ENCODE assay signal across 12 mouse cellular contexts in genomic region chr15:3464754-3465153, GRCm38 (mm10).
A peak's percentile ranks its signal among the peaks of the same experiment; 100 is the strongest.
DNase-seq lines count a peak whose midpoint lies in the region; ATAC-seq lines count a peak whose summit lies in the region.
"Had no signal": no experiment of that assay in that cellular context is flagged by ENCODE, and none has a peak within 500 bp of the region (broad histone marks: within the 10 kb centered on the region; RNA-seq: fewer than 3 reads in every experiment).

No protein-coding gene starts in this region.

- H3K4me1 ChIP-seq in heart, embryonic 13.5 days: peaks cover 19% of the 10 kb centered on the region
- no peaks in the 10 kb centered on the region for H3K4me1 ChIP-seq in kidney, embryonic 15.5 days
- H3K4me1 ChIP-seq in liver, embryonic 13.5 days (replicated peaks): no peaks in the 10 kb centered on the region
- H3K4me1 ChIP-seq in forebrain, embryonic 14.5 days (ENCODE audit: control insufficient read depth, insufficient read depth, low read length): no peaks in the 10 kb centered on the region
- H3K4me1 ChIP-seq: forebrain, embryonic 15.5 days; hindbrain, embryonic 15.5 days; limb, embryonic 15.5 days had no signal

- no peaks in the 10 kb centered on the region for H3K9me3 ChIP-seq in heart, embryonic 13.5 days
- no peaks in the 10 kb centered on the region for H3K9me3 ChIP-seq in kidney, embryonic 15.5 days (replicated peaks)
- H3K9me3 ChIP-seq in liver, embryonic 13.5 days (replicated peaks): no peaks in the 10 kb centered on the region
- no peaks in the 10 kb centered on the region for H3K9me3 ChIP-seq in forebrain, embryonic 14.5 days (replicated peaks; ENCODE audit: control insufficient read depth, low read length)
- H3K9me3 ChIP-seq: forebrain, embryonic 15.5 days; hindbrain, embryonic 15.5 days; limb, embryonic 15.5 days had no signal

- no peaks in the 10 kb centered on the region for H3K27me3 ChIP-seq in heart, embryonic 13.5 days (replicated peaks)
- no peaks in the 10 kb centered on the region for H3K27me3 ChIP-seq in kidney, embryonic 15.5 days
- H3K27me3 ChIP-seq in liver, embryonic 13.5 days: no peaks in the 10 kb centered on the region
- no peaks in the 10 kb centered on the region for H3K27me3 ChIP-seq in forebrain, embryonic 14.5 days (replicated peaks; ENCODE audit: control insufficient read depth, insufficient read depth, low read length)
- H3K27me3 ChIP-seq: forebrain, embryonic 15.5 days; hindbrain, embryonic 15.5 days; limb, embryonic 15.5 days had no signal

- intact Hi-C loops in heart, postnatal 25 days (cut with DNase I): no loop called here
- intact Hi-C loops in left cerebral cortex, postnatal 10 days (cut with DNase I): no loop called here

- no peak for ATAC-seq in heart, embryonic 13.5 days (ENCODE audit: extremely low read depth, insufficient number of reproducible peaks, low FRiP score, low TSS enrichment)
- peak; percentile 54; the same call in 1 of the 2 replicates for ATAC-seq in kidney, embryonic 15.5 days (replicated peaks; ENCODE audit: low FRiP score)
- peak; percentile 78 for ATAC-seq in liver, embryonic 13.5 days (ENCODE audit: low read depth)
- ATAC-seq in forebrain, embryonic 14.5 days: no peak
- ATAC-seq: forebrain, embryonic 15.5 days had no signal

- H3K4me3 ChIP-seq in heart, embryonic 13.5 days: no peak overlapping the region
- H3K4me3 ChIP-seq in kidney, embryonic 15.5 days (replicated peaks): no peak overlapping the region
- no peak overlapping the region for H3K4me3 ChIP-seq in liver, embryonic 13.5 days (replicated peaks)
- H3K4me3 ChIP-seq in forebrain, embryonic 14.5 days (ENCODE audit: low read depth, low read length): no peak overlapping the region
- H3K4me3 ChIP-seq: forebrain, embryonic 15.5 days; hindbrain, embryonic 15.5 days; limb, embryonic 15.5 days had no signal

- no peak overlapping the region for H3K9ac ChIP-seq in heart, embryonic 13.5 days
- no peak overlapping the region for H3K9ac ChIP-seq in kidney, embryonic 15.5 days
- H3K9ac ChIP-seq in liver, embryonic 13.5 days: no peak overlapping the region
- H3K9ac ChIP-seq in forebrain, embryonic 14.5 days (ENCODE audit: low read length): no peak overlapping the region
- H3K9ac ChIP-seq: forebrain, embryonic 15.5 days; hindbrain, embryonic 15.5 days; limb, embryonic 15.5 days had no signal

- no peak for DNase-seq in heart, postnatal 25 days (ENCODE audit: low spot score)
- DNase-seq in liver, embryonic 13.5 days: no peak
- DNase-seq in forebrain, embryonic 14.5 days (ENCODE audit: low spot score): no peak
- no peak for DNase-seq in left cerebral cortex, postnatal 10 days (ENCODE audit: extremely low spot score in 1 of 2, low spot score in 2 of 2)
- DNase-seq in urinary bladder, postnatal 10 days (ENCODE audit: low spot score): no peak
- no peak for DNase-seq in Muller cell, postnatal 12 days (ENCODE audit: inconsistent ontology term)
- DNase-seq: cerebellum, adult 9-11 months had no signal

- 51% methylated on average over 4 of the region's 4 CpGs for WGBS in heart, embryonic 13.5 days
- WGBS in kidney, embryonic 15.5 days: 56% methylated on average over 4 of the region's 4 CpGs
- 56% methylated on average over 4 of the region's 4 CpGs for WGBS in liver, embryonic 13.5 days (ENCODE audit: insufficient replicate concordance)
- 82% methylated on average over 4 of the region's 4 CpGs for WGBS in forebrain, embryonic 14.5 days

- H3K4me2 ChIP-seq in heart, embryonic 13.5 days: no peak overlapping the region
- no peak overlapping the region for H3K4me2 ChIP-seq in kidney, embryonic 15.5 days
- H3K4me2 ChIP-seq in liver, embryonic 13.5 days: no peak overlapping the region
- H3K4me2 ChIP-seq in forebrain, embryonic 14.5 days (ENCODE audit: low read length): no peak overlapping the region
- H3K4me2 ChIP-seq: forebrain, embryonic 15.5 days; hindbrain, embryonic 15.5 days; limb, embryonic 15.5 days had no signal

- 0 out of 2 replicates have a peak overlapping the region, but pooled peaks have one; percentile 10 for H3K27ac ChIP-seq in heart, embryonic 13.5 days (replicated peaks)
- 0 out of 2 replicates have a peak overlapping the region, but pooled peaks have one; percentile 28 for H3K27ac ChIP-seq in kidney, embryonic 15.5 days
- H3K27ac ChIP-seq in liver, embryonic 13.5 days: peak overlapping the region; percentile 61
- H3K27ac ChIP-seq in forebrain, embryonic 14.5 days (ENCODE audit: low read depth, low read length): no peak overlapping the region
- H3K27ac ChIP-seq: forebrain, embryonic 15.5 days; hindbrain, embryonic 15.5 days; limb, embryonic 15.5 days had no signal

- no peaks in the 10 kb centered on the region for H3K36me3 ChIP-seq in heart, embryonic 13.5 days
- no peaks in the 10 kb centered on the region for H3K36me3 ChIP-seq in kidney, embryonic 15.5 days
- H3K36me3 ChIP-seq in liver, embryonic 13.5 days: no peaks in the 10 kb centered on the region
- no peaks in the 10 kb centered on the region for H3K36me3 ChIP-seq in forebrain, embryonic 14.5 days (ENCODE audit: control insufficient read depth, insufficient read depth, low read length)
- H3K36me3 ChIP-seq: forebrain, embryonic 15.5 days; hindbrain, embryonic 15.5 days; limb, embryonic 15.5 days had no signal

Comparison
In these comparisons a context has a peak if more than half of its experiments do, and no peak if none do; other contexts are left out.
1. ATAC-seq: peak in kidney, embryonic 15.5 days (single experiment) and liver, embryonic 13.5 days (single experiment); none in heart, embryonic 13.5 days (single experiment) and forebrain, embryonic 14.5 days (single experiment).